Mouse (Mus musculus) forelimb bud, embryonic 11.5 days (tissue): Measurements from ENCODE around the gene Lman1l.

Experiments
- DNase-seq: peaks from one replicate; pipeline ENCODE4 v3.0.0-alpha.2; 2012; ENCODE audit warnings: low read depth, low spot score

Gene Lman1l

DNA sequence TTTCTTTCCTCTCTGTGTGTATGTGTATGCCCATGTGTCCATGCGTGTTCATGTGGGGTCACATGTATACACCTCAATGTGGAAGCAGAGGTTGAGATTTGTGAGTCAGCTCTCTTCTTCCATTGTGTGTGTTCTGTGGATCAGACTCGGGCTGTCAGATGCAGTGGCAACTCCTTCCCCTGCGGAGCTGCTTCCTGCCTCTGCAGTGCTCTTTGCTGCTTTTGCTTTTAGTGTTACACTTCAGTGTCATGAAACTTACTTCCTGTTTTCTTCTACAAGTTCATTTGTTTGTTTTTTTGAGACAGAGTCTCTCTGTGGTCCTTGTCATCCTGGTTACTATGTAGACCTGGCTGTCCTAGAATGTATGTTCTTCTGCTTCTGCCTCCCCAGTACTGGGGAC, 35.6 kb downstream of the Lman1l start:
- no peak for DNase-seq

DNA sequence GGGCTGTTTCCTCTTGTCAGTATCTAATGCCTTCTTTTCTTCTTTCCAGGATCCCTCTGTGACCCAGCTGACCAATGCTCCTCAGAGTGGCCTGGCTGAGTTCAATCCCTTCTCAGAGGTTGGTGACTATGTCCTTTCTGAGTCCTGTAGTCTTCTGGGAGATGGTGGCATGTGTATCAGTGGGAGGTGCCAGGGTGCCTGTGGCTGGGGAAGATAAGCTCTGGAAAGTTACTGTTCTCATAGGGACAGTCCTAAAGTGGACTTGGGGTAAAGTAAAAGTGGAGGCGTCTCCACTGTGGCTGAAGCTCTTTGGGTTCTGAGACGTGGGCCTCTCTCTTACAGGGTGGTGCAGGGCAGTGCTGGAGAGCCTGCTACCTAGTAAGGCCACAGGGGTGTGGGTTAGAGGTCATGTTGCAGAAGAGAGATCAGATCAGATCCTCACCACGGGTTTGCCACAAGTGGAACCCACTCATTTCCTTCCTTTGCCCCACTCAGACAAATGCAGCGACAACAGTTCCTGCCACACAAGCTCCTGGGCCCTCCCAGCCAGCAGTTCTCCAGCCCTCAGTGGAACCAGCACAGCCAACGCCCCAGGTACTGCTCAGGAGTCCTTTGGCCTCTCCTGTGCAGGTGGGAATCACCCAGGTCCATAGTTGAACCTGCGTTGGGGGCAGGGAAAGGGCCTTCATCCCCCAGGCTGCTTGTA, 43.3 kb downstream of the Lman1l start:
- no peak for DNase-seq

DNA sequence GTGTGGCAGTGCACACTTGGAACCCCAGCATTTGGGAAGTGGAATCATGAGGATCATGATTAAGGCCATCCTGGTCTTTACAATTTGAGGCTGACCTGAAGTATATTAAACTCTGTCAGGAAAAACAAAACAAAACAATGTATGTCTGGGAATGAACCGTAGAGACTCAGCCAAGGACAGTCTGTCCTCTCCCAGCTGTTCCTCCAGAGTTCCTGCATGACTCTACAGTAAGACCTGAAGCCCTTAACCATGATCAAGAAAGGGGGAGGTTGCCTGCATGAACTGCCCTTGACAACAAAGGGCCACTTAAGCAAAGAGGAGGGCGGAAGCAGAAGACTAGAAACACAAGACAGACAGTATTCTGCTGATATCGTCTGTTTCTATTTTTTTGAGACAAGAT, 45.0 kb downstream of the Lman1l start:
- no peak for DNase-seq

DNA sequence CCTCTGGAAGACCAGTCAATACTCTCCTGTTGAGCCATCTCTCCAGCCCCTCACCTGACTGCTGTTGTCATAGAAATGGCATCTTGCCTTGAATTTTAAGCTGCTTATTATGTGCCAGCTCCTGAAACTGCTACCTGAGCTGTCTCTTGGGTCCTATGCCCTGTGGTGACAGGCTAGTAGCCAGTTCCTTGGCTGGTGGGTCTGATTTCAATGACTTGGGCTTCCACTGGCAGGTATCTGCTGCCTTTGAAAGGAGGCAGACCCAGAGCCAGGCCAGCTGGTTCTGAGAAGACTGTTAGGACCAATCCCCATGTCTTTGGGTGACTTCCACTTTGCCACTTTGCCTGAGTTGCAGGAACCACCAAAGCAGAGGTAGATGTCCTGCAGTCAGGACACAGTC, 46.2 kb downstream of the Lman1l start:
- DNase-seq, result no peak

DNA sequence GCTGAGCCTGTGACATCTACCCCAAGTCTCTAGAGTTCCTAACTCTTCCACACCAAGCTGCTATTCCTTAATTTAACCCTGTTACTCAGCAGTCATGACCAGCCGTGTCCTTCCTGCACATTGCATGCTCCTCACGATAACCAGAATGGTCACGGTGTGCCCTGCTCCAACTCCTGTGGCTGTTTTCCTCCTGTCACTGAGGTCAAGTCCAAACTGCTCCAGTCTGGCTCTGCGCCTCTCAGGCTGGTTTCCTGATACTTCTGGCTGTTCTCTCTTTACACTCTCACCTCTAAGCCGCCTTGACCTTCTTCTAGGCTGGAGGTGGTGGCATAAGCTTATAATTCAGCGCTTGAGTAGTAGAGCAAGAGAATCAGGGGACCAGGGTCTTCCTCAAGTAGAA, 52.1 kb downstream of the Lman1l start:
- DNase-seq, result no peak

DNA sequence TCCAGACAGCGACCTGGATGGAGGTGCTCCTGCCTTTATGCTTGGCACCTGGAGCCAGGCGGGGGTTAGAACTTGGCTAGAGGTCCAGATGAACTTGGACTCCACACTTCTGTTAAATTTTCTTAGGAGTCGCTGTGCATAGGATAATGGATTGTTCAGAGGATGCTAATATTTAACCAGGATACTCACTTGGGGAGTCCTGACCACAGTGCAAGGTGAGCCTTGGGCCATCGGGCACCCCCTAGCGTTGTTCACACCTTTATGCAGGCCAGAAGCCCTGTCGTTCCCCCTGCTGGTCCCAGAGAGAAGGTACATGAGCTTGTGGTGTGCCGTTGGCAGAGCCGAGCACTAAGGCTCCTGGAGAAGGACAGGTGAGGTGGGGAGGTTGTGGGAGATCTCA, 53.7 kb downstream of the Lman1l start:
- no peak for DNase-seq

DNA sequence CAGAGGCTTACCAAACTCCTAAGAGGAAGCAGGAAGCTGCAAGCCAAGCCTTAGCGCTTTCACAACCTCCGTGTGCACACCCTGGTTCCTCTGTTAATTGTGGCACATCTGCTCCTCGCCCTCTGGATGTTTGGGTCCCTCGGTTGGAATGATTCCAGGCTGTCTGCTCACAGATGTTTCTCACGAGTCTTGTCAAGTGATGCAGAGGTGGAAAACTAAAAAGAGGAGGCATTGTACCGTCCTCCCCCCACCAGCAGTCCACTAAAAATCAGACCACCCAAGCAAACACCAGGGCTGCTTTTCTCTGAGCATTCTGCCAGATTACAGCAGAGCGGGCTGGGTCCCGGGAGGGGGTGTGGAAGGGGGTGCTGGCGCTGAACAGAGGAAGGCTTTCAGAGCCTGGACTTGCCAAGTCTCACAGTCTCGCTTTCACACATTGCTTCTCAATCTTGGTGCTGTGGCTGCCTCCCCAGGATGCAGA, 54.8 kb downstream of the Lman1l start:
- no peak for DNase-seq

DNA sequence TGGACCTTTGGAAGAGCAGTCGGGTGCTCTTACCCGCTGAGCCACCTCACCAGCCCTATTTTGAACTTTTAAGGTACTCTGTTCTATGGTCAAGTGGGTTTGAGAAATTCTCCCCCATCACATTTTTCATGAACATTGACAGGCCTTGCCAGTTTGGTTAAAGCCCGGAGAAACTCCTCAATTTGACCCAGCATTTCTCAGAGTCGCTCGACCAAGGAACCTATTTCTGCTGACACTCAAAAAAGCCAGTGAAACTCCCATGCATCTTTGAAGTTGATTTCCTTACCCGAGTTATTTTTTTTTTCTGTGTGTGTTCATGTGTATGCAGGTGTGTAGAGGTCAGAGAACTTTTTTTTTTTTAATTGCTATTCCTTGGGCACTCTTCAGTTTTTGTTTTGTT, 56.0 kb downstream of the Lman1l start:
- DNase-seq, result no peak

DNA sequence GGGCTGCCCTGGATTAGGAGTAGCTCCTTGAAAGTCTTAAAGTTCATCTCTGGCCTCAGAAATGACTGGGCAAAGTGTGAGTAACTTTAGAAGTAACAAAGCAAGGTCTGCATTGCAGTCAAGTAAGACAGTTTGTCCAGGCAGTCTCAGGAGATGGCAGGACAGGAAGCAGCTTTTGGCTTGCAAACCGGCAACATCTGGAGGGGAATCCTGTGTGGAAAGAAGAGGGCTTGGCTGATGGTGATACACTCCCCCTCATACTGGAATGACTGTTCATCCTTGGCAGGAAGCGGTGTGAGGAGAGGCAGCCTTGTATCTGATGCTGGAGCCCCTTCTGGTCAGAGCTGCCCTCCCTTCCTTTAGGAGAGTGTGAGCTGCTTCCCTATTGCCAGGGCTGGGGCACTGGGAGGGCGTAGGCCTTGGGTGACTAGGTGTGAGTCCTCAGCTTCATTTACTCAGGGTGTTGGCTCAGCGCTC, 57.6 kb downstream of the Lman1l start:
- no peak for DNase-seq

DNA sequence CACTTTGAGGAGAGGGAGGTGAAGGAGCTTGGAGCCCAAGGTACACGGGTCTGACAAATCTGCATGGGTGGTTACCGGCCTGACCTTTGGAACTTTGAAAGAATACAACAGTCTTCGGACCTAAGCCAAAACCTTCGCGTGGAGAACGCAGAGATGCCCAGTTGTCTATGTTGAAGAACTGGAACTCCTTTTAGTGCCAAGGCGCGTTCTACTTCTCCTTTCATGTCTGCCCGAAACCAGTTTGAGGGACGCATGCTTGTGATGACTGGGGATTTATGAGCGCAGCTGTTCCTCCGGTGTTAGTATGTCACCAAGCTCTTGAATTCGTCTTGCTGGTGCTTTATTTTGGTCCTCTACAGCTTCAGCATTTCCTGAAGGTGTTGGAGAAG, 58.9 kb downstream of the Lman1l start:
- no peak for DNase-seq

DNA sequence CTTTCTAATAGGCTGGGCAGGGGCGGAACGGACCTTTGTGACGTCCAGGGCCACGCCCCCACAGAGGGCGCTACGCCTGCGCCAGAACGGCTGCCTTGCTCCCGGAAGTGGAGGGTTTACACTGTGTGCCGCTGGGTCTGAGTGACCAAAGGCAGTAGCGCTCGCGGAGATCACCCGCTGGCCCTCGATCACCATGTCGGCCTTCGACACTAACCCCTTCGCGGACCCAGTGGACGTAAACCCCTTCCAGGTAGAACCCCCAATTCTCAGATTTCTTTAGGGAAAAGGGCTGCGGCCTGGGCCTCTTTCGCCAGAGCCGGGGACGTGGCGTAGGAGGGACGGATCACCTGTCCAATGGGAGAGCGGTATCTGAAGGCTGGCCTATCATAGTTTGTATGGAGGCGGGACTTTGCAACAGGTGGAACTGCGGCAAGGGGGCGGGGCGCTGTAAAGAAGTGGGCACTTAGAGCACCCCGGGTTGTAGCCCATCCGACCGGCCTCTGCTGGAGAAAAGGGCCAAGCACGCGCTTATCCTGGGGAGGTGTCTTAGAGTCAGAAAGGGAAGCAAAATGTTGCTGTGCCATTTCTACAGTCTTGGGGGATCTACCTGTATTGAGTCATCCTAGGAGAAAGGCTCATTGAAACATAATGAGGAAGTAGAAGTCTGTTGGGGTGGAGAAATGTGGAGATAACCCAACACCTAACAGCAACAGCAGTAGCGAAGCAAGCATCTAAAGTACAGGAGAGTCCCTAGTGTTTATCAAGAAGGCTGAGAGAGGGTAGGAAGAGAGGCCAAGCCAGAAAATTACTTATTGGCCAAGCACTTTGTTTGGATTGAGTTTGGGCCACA, 59.5 kb downstream of the Lman1l start, which contains the start of gene Scamp2:
Gene Scamp2, plus strand, starts transcription at position 83 of the 850 bp plus-strand sequence.
- DNase-seq, result peak; percentile 92

DNA sequence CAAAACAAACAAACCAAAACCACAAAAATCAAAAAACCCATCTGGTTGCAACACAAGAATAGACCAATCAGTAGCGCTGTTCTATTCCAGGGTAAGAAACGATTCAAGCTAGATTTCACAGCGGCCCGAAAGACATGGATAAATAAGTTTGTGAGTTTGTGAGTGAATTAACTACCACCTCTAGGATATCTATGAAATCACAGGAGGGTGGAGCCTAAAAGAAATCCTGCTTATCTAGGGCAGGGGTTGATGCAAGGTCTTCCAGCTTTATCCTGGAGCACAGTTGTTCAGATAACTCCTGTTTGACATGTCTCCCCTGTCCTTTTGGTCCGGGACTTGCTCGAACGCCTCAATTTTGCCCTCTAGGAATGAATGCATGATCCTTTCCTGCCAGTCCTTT, 60.3 kb downstream of the Lman1l start:
- no peak for DNase-seq

DNA sequence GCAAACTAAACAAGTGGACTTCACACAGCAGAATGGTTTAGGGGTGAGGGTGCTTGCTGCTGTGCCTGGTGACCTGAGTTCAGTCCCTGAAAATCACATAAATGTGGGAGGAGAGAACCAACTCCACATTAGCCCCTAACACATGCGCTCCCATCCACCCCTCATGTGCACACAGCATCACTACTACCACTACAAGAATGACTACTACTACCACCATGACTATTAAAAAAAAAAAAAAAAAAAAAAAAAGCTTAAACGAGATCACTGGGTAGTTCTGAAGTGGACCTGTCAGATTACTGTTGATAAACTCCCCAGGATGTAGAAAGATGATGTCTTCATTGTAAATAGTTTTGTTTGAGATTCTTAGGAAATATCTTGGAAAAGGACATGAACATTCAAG, 61.0 kb downstream of the Lman1l start:
- DNase-seq, result no peak

DNA sequence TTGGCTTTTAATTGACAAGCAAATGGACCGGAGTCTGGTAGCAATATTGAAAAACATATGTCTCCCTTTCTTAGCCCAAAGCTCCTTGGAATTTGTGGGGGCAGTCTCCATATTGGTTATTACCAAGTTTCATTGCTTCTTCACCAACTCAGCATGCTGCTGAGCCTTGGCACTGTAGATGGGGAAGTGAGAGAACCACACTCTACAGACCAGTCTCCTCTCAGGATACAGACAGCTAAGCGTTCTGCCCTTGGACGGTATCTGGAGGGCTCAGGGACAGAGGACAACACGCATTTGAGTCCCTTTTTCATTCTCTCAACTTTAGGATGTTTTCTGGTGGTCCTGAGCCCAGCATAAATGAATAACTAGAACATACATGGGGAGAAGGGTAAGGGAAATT, 61.9 kb downstream of the Lman1l start:
- no peak for DNase-seq

DNA sequence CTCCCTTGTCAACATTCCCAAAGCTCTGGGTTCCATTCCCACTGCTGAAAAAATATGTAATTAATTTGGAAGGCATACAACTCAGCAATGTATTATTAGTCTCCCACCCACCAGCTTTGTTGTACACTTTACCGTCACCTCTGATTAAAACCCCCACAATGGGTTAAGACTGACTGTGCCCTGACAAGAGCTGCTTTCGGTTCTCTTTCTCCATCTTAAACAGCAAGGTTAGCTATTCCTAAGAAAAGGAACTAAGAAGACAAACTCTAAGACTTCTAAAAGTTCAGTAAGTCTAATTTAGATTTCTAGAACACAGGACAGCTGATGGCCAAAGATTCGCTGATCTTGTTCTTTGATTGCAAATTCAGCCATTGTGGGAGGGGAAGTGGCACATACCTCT, 63.4 kb downstream of the Lman1l start:
- no peak for DNase-seq
